Mouse (Mus musculus) stomach, embryonic 16.5 days (tissue): Measurements from ENCODE around the gene Olfr1184. TPM values are rescaled to one million over a fixed set of nuclear protein-coding genes. Genes with fewer than 3 reads are reported as not detected.
"Not testable (repeated sequence)": the region's sequence is repeated elsewhere in the genome, so short reads cannot be mapped to it uniquely, and the experiment has no call there.

Experiments used
- ATAC-seq: fragments of 200-750 bp; cut with Nextera tagmentation; 2 replicates; pipeline ENCODE4 v1.8.0; 2017; ENCODE audit warnings: moderate number of reproducible peaks, moderate TSS enrichment; ENCODE audit not compliant: insufficient read depth, low FRiP score
- H3K27ac ChIP-seq: fragments of 300-500 bp; sonication (generic); 2 replicates; pipeline ENCODE4 v1.5.1; 2014; ENCODE audit warnings: low read length
- H3K27me3 ChIP-seq: fragments of 300-500 bp; sonication (generic); 2 replicates; pipeline ENCODE4 v1.6.1; 2014; ENCODE audit warnings: low read length, control low read depth, mixed read lengths; ENCODE audit not compliant: control insufficient read depth, insufficient read depth
- H3K36me3 ChIP-seq: fragments of 300-500 bp; sonication (generic); 2 replicates; pipeline ENCODE4 v1.6.1; 2014; ENCODE audit warnings: low read length; ENCODE audit not compliant: control insufficient read depth, insufficient read depth
- H3K4me1 ChIP-seq: fragments of 300-500 bp; sonication (generic); 2 replicates; pipeline ENCODE4 v1.6.1; 2014; ENCODE audit warnings: low read length, control low read depth, mixed read lengths; ENCODE audit not compliant: control insufficient read depth, insufficient read depth
- H3K4me2 ChIP-seq: fragments of 300-500 bp; sonication (generic); 2 replicates; pipeline ENCODE4 v1.6.1; 2014; ENCODE audit warnings: low read depth, low read length, mixed read lengths
- H3K4me3 ChIP-seq: fragments of 300-500 bp; sonication (generic); replicated peaks from 2 replicates; pipeline ENCODE4 v1.5.1; 2014; ENCODE audit warnings: mild to moderate bottlenecking, low read length
- H3K9ac ChIP-seq: fragments of 300-500 bp; sonication (generic); 2 replicates; pipeline ENCODE4 v1.6.1; 2014; ENCODE audit warnings: low read length
- H3K9me3 ChIP-seq: fragments of 300-500 bp; sonication (generic); replicated peaks from 2 replicates; pipeline ENCODE4 v1.6.1; 2016; ENCODE audit warnings: low read length, control low read depth; ENCODE audit not compliant: control insufficient read depth
- WGBS: fragments of 180-500 bp; shearing (Covaris S2); extraction: QIAGEN DNeasy Blood & Tissue Kit; methylation state at CpG from one replicate; pipeline ENCODE4 v1.1.7; 2014; 5-methylcytosine and 5-hydroxymethylcytosine counted together
- polyA plus RNA-seq: library from polyadenylated mRNA; unstranded; fragments of >200 nt; fragmentation: Nextera tagmentation; extraction: Ambion mirVana; gene quantifications from 2 replicates; pipeline ENCODE4 v1.2.1, GENCODE M21; 2015

The Olfr1184 gene
- not detected in 2 replicates for polyA plus RNA-seq

DNA sequence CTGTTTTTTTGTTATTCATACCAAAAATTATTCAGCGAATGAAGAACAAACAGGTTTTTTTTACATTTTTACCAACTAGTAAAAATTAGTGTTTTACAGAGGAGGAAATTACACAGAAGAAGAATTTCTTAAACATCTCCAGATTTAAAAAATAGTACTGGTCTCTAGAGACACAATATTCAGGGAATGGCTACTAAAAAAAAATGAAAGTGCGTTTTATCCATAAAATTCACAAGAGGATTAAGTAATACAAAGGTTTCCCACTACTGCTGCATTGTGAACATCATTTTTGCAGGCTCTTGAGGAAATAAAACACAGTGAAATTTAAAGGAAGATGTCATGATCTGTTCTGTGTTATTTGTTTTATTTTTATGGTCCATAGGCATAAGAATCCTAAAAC, at the start of gene Olfr1184:
TSS of gene Olfr1184 (plus strand) at position 301 of the 400 bp plus-strand sequence.
- H3K9me3 ChIP-seq, result no peaks in the 10 kb centered on the region
- no peak within 1 kb of the TSS for H3K4me3 ChIP-seq
- WGBS, result 86% methylated on average over 2 of the region's 2 CpGs
- no peak within 1 kb of the TSS for H3K9ac ChIP-seq
- H3K4me1 ChIP-seq, result no peaks in the 10 kb centered on the region
- H3K27ac ChIP-seq, result no peak within 1 kb of the TSS
- H3K36me3 ChIP-seq, result no peaks in the 10 kb centered on the region
- no peaks in the 10 kb centered on the region for H3K27me3 ChIP-seq
- no peak for ATAC-seq
- no peak within 1 kb of the TSS for H3K4me2 ChIP-seq

DNA sequence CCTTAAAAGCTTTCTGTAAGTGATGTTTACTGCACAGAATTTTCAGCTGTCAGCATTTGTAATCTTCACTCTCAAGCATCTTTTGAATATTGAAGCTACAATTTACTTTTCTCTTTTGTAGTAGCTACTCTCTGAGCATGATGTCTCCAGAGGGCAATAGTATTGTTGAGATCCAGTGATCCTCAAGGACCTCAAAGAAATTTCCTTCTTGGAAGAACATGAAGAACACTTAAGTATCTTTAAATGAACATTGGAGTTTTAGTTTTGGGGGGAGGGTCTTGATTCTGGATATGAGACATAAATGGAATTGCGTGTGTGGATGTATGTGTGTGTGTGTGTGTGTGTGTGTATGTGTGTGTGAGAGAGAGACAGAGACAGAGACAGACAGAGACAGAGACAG, 34.4 kb upstream of the Olfr1184 start, which contains the start of gene Gm13757:
TSS of gene Gm13757 (minus strand) at position 101 of the 400 bp plus-strand sequence.
- Histone ChIP-seq H3K4me2 (no peak within 1 kb of the TSS), H3K9me3 (no peaks in the 10 kb centered on the region), H3K4me1 (no peaks in the 10 kb centered on the region), H3K4me3 (no peak within 1 kb of the TSS), H3K27ac (no peak within 1 kb of the TSS), H3K9ac (no peak within 1 kb of the TSS), H3K27me3 (no peaks in the 10 kb centered on the region), H3K36me3 (no peaks in the 10 kb centered on the region)
- 81% methylated on average over 1 of the region's 1 CpGs for WGBS
- ATAC-seq, result no peak

DNA sequence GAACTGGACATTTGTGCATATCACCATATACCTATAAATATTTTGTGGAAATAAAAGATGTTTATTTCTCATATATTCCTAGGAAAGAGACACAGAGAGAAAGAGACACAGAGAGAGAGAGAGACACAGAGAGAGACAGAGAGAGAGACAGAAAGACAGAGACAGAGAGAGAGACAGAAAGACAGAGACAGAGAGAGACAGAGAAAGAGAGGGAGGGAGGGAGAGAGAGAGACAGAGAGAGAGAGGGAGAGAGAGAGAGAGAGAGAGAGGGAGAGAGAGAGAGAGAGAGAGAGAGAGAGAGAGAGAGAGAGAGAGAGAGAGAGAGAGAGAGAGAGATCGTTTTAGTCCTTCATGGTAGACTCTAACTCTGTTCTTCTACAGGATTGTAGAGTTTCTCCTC, 28.8 kb upstream of the Olfr1184 start, which contains the start of gene Olfr1183:
TSS of gene Olfr1183 (plus strand) at position 301 of the 400 bp plus-strand sequence.
- not testable (repeated sequence) for H3K9ac ChIP-seq, H3K4me3 ChIP-seq, H3K36me3 ChIP-seq, H3K27ac ChIP-seq, ATAC-seq, H3K4me2 ChIP-seq, H3K9me3 ChIP-seq, H3K27me3 ChIP-seq, H3K4me1 ChIP-seq
- WGBS, result 88% methylated on average over 1 of the region's 1 CpGs

DNA sequence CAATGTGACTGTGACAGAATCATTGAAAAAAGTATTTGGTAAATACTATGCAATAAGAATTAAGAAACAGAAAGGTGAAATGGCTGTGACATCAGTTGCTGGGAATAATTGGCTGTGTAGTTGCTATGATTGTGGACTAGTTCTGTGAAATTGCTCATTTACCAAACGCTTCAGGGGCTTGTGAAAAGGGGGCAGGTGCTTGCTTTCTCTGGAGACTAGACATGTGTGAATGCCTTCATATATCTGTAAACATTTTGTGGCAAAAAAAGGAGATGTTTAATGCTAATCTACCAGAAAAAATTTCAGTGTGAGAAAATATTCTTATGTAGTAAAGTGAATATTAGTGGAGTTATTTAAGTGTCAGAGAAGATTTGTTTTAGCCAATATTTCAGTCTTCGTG, 9.6 kb downstream of the Olfr1184 start, which contains the start of gene Olfr1185-ps1:
TSS of gene Olfr1185-ps1 (plus strand) at position 301 of the 400 bp plus-strand sequence.
- no peak for ATAC-seq

DNA sequence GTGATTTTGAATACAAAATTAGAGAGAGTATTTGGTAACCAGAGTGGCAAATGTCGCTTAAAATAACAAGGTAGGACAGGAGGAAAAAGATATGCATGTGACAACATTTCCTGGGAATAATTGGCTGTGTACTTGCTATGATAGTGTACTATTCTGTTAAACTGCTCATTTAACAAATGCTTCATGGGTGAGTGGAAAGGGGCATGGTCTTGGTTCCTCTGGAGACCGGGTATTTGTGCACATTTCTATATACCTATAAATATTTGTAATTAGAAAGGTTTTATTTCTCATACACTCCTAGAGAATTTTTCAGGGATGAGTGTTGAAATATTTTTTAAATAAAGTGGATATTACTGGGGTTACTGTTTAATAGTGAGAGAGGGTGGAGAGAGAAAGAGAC, 34.9 kb downstream of the Olfr1184 start, which contains the start of gene Olfr1186:
TSS of gene Olfr1186 (plus strand) at position 301 of the 400 bp plus-strand sequence.
- H3K4me1 ChIP-seq, result no peaks in the 10 kb centered on the region
- H3K4me3 ChIP-seq, result no peak within 1 kb of the TSS
- no peak for ATAC-seq
- no peak within 1 kb of the TSS for H3K4me2 ChIP-seq
- H3K27me3 ChIP-seq, result no peaks in the 10 kb centered on the region
- no peak within 1 kb of the TSS for H3K27ac ChIP-seq
- no peaks in the 10 kb centered on the region for H3K9me3 ChIP-seq
- H3K36me3 ChIP-seq, result no peaks in the 10 kb centered on the region
- WGBS, result 74% methylated on average over 2 of the region's 2 CpGs
- no peak within 1 kb of the TSS for H3K9ac ChIP-seq

More for the DNA sequence above, 9.6 kb downstream of the Olfr1184 start, which contains the start of gene Olfr1185-ps1:
- Histone ChIP-seq H3K27me3 (no peaks in the 10 kb centered on the region), H3K4me3 (no peak within 1 kb of the TSS), H3K27ac (no peak within 1 kb of the TSS), H3K36me3 (no peaks in the 10 kb centered on the region), H3K9ac (no peak within 1 kb of the TSS), H3K4me2 (no peak within 1 kb of the TSS), H3K4me1 (no peaks in the 10 kb centered on the region), H3K9me3 (no peaks in the 10 kb centered on the region)
- WGBS, result 58% methylated on average over 2 of the region's 2 CpGs

DNA sequence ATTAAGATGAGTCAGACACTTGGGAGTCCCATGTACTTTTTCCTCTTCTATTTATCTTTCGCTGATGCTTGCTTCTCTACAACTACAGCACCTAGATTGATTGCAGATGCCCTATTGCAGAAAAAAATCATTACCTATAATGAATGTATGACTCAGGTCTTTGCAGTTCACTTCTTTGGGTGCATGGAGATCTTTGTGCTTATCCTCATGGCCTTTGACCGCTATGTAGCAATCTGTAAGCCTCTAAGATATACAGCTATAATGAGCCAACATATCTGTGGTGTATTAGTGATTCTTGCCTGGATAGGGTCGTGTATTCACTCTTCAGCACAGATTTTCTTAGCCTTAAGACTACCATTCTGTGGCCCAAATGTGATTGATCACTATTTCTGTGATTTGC, 42.3 kb downstream of the Olfr1184 start:
- ATAC-seq, result no peak
- Histone ChIP-seq H3K36me3 (no peaks in the 10 kb centered on the region), H3K27ac (no peak overlapping the region), H3K4me3 (no peak overlapping the region), H3K27me3 (no peaks in the 10 kb centered on the region), H3K9me3 (no peaks in the 10 kb centered on the region), H3K4me1 (no peaks in the 10 kb centered on the region), H3K9ac (no peak overlapping the region), H3K4me2 (no peak overlapping the region)
- WGBS, result 67% methylated on average over 3 of the region's 3 CpGs

Other genes starting within 250 kb of the Olfr1184 start
- gene Olfr1173, start 203.7 kb upstream of the Olfr1184 start, polyA plus RNA-seq, result not detected in 2 replicates
- gene Olfr1174-ps, start 168.5 kb upstream of the Olfr1184 start, polyA plus RNA-seq, result not detected in 2 replicates
- not detected in 2 replicates for gene Olfr1175-ps, start 156.4 kb upstream of the Olfr1184 start, polyA plus RNA-seq
- not detected in 2 replicates for gene Olfr1176, start 146.9 kb upstream of the Olfr1184 start, polyA plus RNA-seq
- gene Olfr1177-ps, start 137.1 kb upstream of the Olfr1184 start, polyA plus RNA-seq, result not detected in 2 replicates
- gene Olfr1178, start 96.5 kb upstream of the Olfr1184 start, polyA plus RNA-seq, result not detected in 2 replicates
- gene Olfr1179, start 77.1 kb upstream of the Olfr1184 start, polyA plus RNA-seq, result not detected in 2 replicates
- not detected in 2 replicates for gene Olfr1180, start 64.4 kb upstream of the Olfr1184 start, polyA plus RNA-seq
- not detected in 2 replicates for gene Olfr1181, start 57.4 kb upstream of the Olfr1184 start, polyA plus RNA-seq
- not detected in 2 replicates for gene Gm13757, start 34.5 kb upstream of the Olfr1184 start, polyA plus RNA-seq
- not detected in 2 replicates for gene Olfr1183, start 28.7 kb upstream of the Olfr1184 start, polyA plus RNA-seq
- not detected in 2 replicates for gene Olfr1185-ps1, start 9.7 kb downstream of the Olfr1184 start, polyA plus RNA-seq
- gene Olfr1186, start 35.0 kb downstream of the Olfr1184 start, polyA plus RNA-seq, result not detected in 2 replicates
- not detected in 2 replicates for gene Olfr1188, start 73.3 kb downstream of the Olfr1184 start, polyA plus RNA-seq
- not detected in 2 replicates for gene Olfr1189, start 102.9 kb downstream of the Olfr1184 start, polyA plus RNA-seq
- gene Olfr1191-ps1, start 156.9 kb downstream of the Olfr1184 start, polyA plus RNA-seq, result not detected in 2 replicates
- gene Olfr1192-ps1, start 164.9 kb downstream of the Olfr1184 start, polyA plus RNA-seq, result not detected in 2 replicates
- not detected in 2 replicates for gene Olfr1193, start 192.0 kb downstream of the Olfr1184 start, polyA plus RNA-seq
- gene Olfr1195, start 205.6 kb downstream of the Olfr1184 start, polyA plus RNA-seq, result not detected in 2 replicates
- gene Olfr1196, start 221.0 kb downstream of the Olfr1184 start, polyA plus RNA-seq, result not detected in 2 replicates
- not detected in 2 replicates for gene Olfr1197, start 248.8 kb downstream of the Olfr1184 start, polyA plus RNA-seq